8 mouse cellular contexts compared by ENCODE assay signal in the genomic region with DNA sequence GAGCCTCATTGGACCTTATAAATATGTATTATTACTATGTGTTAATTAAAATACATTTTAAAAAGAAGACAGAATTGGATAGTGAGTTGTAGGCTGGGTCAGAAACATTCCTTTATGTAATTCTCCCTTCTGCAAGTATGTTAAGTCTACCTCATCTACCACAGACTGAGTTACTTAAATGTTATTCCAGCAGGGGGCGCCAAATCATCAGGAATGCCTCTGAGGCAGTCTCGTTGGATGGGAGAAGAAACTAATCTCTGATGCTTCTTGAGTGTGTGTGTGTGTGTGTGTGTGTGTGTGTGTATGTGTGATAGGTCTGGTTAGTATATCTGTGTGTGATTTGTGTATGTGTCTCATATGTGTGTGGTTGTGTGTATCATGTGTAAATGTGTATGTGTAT. TPM values are rescaled to one million over a fixed set of nuclear protein-coding genes. Genes with fewer than 3 reads are reported as not detected.
A peak's percentile ranks its signal among the peaks of the same experiment; 100 is the strongest.
DNase-seq lines count a peak whose midpoint lies in the region; ATAC-seq and TF ChIP-seq lines count a peak whose summit lies in the region.

No protein-coding gene starts in this region.

- no peak for TF ChIP-seq POLR2A in MEL (IDR thresholded peaks at IDR 0.05; ENCODE audit: control insufficient read depth in 1 of 2, insufficient read depth in 1 of 2, low read depth in 1 of 2, low read length in 2 of 2, poor library complexity in 1 of 2)

- peak; percentile 53 to 95 (median 85) for TF ChIP-seq CTCF in MEL (IDR thresholded peaks at IDR 0.05 in 2 of 3, conservative IDR thresholded peaks at IDR 0.05 in 1 of 3; ENCODE audit: control insufficient read depth in 1 of 3, insufficient read depth in 1 of 3, low read depth in 2 of 3, low read length in 3 of 3, poor library complexity in 1 of 3, severe bottlenecking in 1 of 3)

- H3K4me2 ChIP-seq in hindbrain, embryonic 12.5 days (replicated peaks) = no peak overlapping the region

- no peaks in the 10 kb centered on the region for H3K9me3 ChIP-seq in MEL (replicated peaks; ENCODE audit: insufficient read depth, low read length)
- no peaks in the 10 kb centered on the region for H3K9me3 ChIP-seq in hindbrain, embryonic 12.5 days (replicated peaks)

- peak; percentile 62 for ATAC-seq in hindbrain, embryonic 12.5 days (ENCODE audit: low FRiP score)

- H3K36me3 ChIP-seq in MEL (ENCODE audit: control insufficient read depth in 1 of 2, insufficient read depth in 2 of 2, low read length in 2 of 2) = no peaks in the 10 kb centered on the region
- no peaks in the 10 kb centered on the region for H3K36me3 ChIP-seq in hindbrain, embryonic 12.5 days

- WGBS in hindbrain, embryonic 12.5 days = 3% methylated on average over 2 of the region's 2 CpGs

- no peak overlapping the region for H3K4me3 ChIP-seq in MEL (ENCODE audit: control insufficient read depth in 1 of 2, insufficient read depth in 1 of 2, low read depth in 2 of 2, low read length in 2 of 2)
- no peak overlapping the region for H3K4me3 ChIP-seq in hindbrain, embryonic 12.5 days

- no peak for TF ChIP-seq EP300 in MEL (IDR thresholded peaks at IDR 0.05; ENCODE audit: low read depth in 1 of 2, low read length in 2 of 2)

- no peak overlapping the region for H3K27ac ChIP-seq in MEL (ENCODE audit: control insufficient read depth, low read depth, low read length)
- no peak overlapping the region for H3K27ac ChIP-seq in hindbrain, embryonic 12.5 days

- no peaks in the 10 kb centered on the region; a peak in 1 of 4 replicates for H3K27me3 ChIP-seq in MEL (ENCODE audit: control insufficient read depth in 1 of 2, insufficient read depth in 2 of 2, low read length in 2 of 2)
- H3K27me3 ChIP-seq in hindbrain, embryonic 12.5 days = peaks cover 10% of the 10 kb centered on the region

- H3K4me1 ChIP-seq in MEL (ENCODE audit: control insufficient read depth in 1 of 2, insufficient read depth in 2 of 2, low read length in 2 of 2) = no peaks in the 10 kb centered on the region
- peaks cover 13% of the 10 kb centered on the region; the same call in 1 of the 2 replicates for H3K4me1 ChIP-seq in hindbrain, embryonic 12.5 days

- no peak overlapping the region for H3K9ac ChIP-seq in MEL (ENCODE audit: control insufficient read depth, low read depth, low read length, poor library complexity, severe bottlenecking)
- H3K9ac ChIP-seq in hindbrain, embryonic 12.5 days = no peak overlapping the region

- TF ChIP-seq RAD21 in MEL (IDR thresholded peaks at IDR 0.05; ENCODE audit: low read depth, low read length) = peak; percentile 99

- H3K79me2 ChIP-seq in MEL (ENCODE audit: control insufficient read depth, insufficient read depth, low read length, poor library complexity) = no peaks in the 10 kb centered on the region

- peak; percentile 92 for DNase-seq in MEL (ENCODE audit: low read depth, low spot score)
- DNase-seq in brain, embryonic 18.5 days (ENCODE audit: low read depth, low spot score) = peak; percentile 81
- peak; percentile 36 for DNase-seq in fibroblast of lung, adult 2 months (ENCODE audit: low read depth)
- DNase-seq in layer of hippocampus, postnatal 10 days (ENCODE audit: low spot score in 2 of 2) = peak; percentile 89 to 91
- DNase-seq in lung, postnatal 25 days (ENCODE audit: low spot score) = peak; percentile 79
- peak; percentile 82 for DNase-seq in right cerebral cortex, adult 18-20 months
- DNase-seq in urinary bladder, postnatal 36 days (ENCODE audit: low spot score in 2 of 2) = peak; percentile 65 to 76

TF ChIP-seq in MEL, 35 proteins besides CTCF, POLR2A, EP300 and RAD21:
- TF ChIP-seq SMC3 (IDR thresholded peaks at IDR 0.05; ENCODE audit: low read depth, low read length) (peak; percentile 95), TCF12 (IDR thresholded peaks at IDR 0.05; ENCODE audit: low read depth, low read length) (no peak), CHD1 (IDR thresholded peaks at IDR 0.05; ENCODE audit: low read depth, low read length) (no peak), KAT2A (conservative IDR thresholded peaks at IDR 0.05; ENCODE audit: low read depth, low read length) (no peak), ETS1 (IDR thresholded peaks at IDR 0.05; ENCODE audit: low read depth, low read length) (no peak), POLR2AphosphoS5 (IDR thresholded peaks at IDR 0.05; ENCODE audit: borderline replicate concordance, low read depth, low read length) (no peak), RCOR1 (IDR thresholded peaks at IDR 0.05; ENCODE audit: low read depth, low read length) (no peak), GATA1 (IDR thresholded peaks at IDR 0.05; ENCODE audit: low read depth, low read length) (no peak), ZC3H11A (IDR thresholded peaks at IDR 0.05; ENCODE audit: low read depth, low read length) (peak; percentile 95), USF1 (IDR thresholded peaks at IDR 0.05; ENCODE audit: low read depth, low read length) (no peak), SIN3A (IDR thresholded peaks at IDR 0.05; ENCODE audit: low read length) (no peak), MAZ (IDR thresholded peaks at IDR 0.05; ENCODE audit: low read depth, low read length) (no peak), BHLHE40 (IDR thresholded peaks at IDR 0.05; ENCODE audit: borderline replicate concordance, low read depth, low read length) (no peak), POLR2AphosphoS2 (IDR thresholded peaks at IDR 0.05; ENCODE audit: low read length) (no peak), ZMIZ1 (IDR thresholded peaks at IDR 0.05; ENCODE audit: low read depth, low read length) (no peak), GABPA (IDR thresholded peaks at IDR 0.05; ENCODE audit: low read depth, low read length) (no peak; the same call in 1 of the 2 replicates)
TF ChIP-seq in MEL: peak in this region for 2.

RNA-seq across cellular contexts. Expression of a gene that starts 3.4 kb away (rescaled TPM):
- not detected in 2 replicates for total RNA-seq in MEL (2012; rRNA removed)
- polyA plus RNA-seq in MEL (2012; ENCODE audit: insufficient read depth in 1 of 2, insufficient read length in 2 of 2, low read depth in 1 of 2, low replicate concordance in 2 of 2, missing spikeins in 1 of 2) = not detected
- 5.7 and 9.6 TPM in 2 replicates for polyA plus RNA-seq in hindbrain, embryonic 12.5 days (2016; fragmentation: Nextera tagmentation; extraction: Ambion mirVana)
- total RNA-seq in layer of hippocampus, postnatal 10 days (2021) = 1 to 10 TPM; 5.4 to 6.8 TPM

RNA-seq across cellular contexts. Expression of a gene that starts 16.5 kb away (rescaled TPM):
- not detected in 2 replicates for total RNA-seq in MEL (2012; rRNA removed)
- polyA plus RNA-seq in MEL (2012; ENCODE audit: insufficient read depth in 1 of 2, insufficient read length in 2 of 2, low read depth in 1 of 2, low replicate concordance in 2 of 2, missing spikeins in 1 of 2) = not detected
- polyA plus RNA-seq in hindbrain, embryonic 12.5 days (2016; fragmentation: Nextera tagmentation; extraction: Ambion mirVana) = not detected in 2 replicates
- not detected for total RNA-seq in layer of hippocampus, postnatal 10 days (2021)

RNA-seq across cellular contexts. Expression of a gene that starts 29.0 kb away (rescaled TPM):
- 191 and 192 TPM in 2 replicates for total RNA-seq in MEL (2012; rRNA removed)
- 100 to 1,000 TPM; 278 to 756 TPM for polyA plus RNA-seq in MEL (2012; ENCODE audit: insufficient read depth in 1 of 2, insufficient read length in 2 of 2, low read depth in 1 of 2, low replicate concordance in 2 of 2, missing spikeins in 1 of 2)
- 36.5 and 37.3 TPM in 2 replicates for polyA plus RNA-seq in hindbrain, embryonic 12.5 days (2016; fragmentation: Nextera tagmentation; extraction: Ambion mirVana)
- total RNA-seq in layer of hippocampus, postnatal 10 days (2021) = 10 to 100 TPM; 52.8 to 53.3 TPM

RNA-seq across cellular contexts. Expression of a gene that starts 49.0 kb away (rescaled TPM):
- total RNA-seq in MEL (2012; rRNA removed) = 0.10 and 0.12 TPM in 2 replicates
- polyA plus RNA-seq in MEL (2012; ENCODE audit: insufficient read depth in 1 of 2, insufficient read length in 2 of 2, low read depth in 1 of 2, low replicate concordance in 2 of 2, missing spikeins in 1 of 2) = under 1 TPM in 1 of 2 experiments, not detected in 1; 0.32 TPM
- 85.6 and 86.3 TPM in 2 replicates for polyA plus RNA-seq in hindbrain, embryonic 12.5 days (2016; fragmentation: Nextera tagmentation; extraction: Ambion mirVana)
- 10 to 100 TPM; 68.6 to 75.4 TPM for total RNA-seq in layer of hippocampus, postnatal 10 days (2021)

Comparison
In these comparisons a context has a peak if more than half of its experiments do, and no peak if none do; other contexts are left out.
1. DNase-seq: peak in every context shown above with its lines; median percentile 92 in MEL; 90 in layer of hippocampus, postnatal 10 days; 82 in right cerebral cortex, adult 18-20 months; 81 in brain, embryonic 18.5 days; 79 in lung, postnatal 25 days; 70 in urinary bladder, postnatal 36 days; 36 in fibroblast of lung, adult 2 months.